Mouse (Mus musculus) MEL (cell line): ENCODE results near the gene Akr1c13. TPM values are rescaled to one million over a fixed set of nuclear protein-coding genes. Genes with fewer than 3 reads are reported as not detected.

Source experiments
- DNase-seq: peaks from one replicate; pipeline ENCODE4 v3.0.0; 2011; ENCODE audit warnings: low read depth, low spot score
- H3K27ac ChIP-seq: 2 replicates; pipeline ENCODE4 v1.5.1; 2012; ENCODE audit warnings: low read depth, mild to moderate bottlenecking, control low read depth, low read length, moderate library complexity; ENCODE audit not compliant: control insufficient read depth
- H3K27me3 ChIP-seq, 2 experiments: fragments of 150-350 bp in 1 of 2; sonication (generic) in 1 of 2; 2 replicates each; pipeline ENCODE4 v1.6.1; 2012; ENCODE audit warnings: low read length in 2 of 2, mild to moderate bottlenecking in 2 of 2, improper control_type of control experiment in 1 of 2, moderate library complexity in 1 of 2; ENCODE audit not compliant: insufficient read depth in 2 of 2, control insufficient read depth in 1 of 2
- H3K36me3 ChIP-seq, 2 experiments: 2 replicates each; pipeline ENCODE4 v1.6.1; 2012 to 2014; ENCODE audit warnings: low read length in 2 of 2, improper control_type of control experiment in 1 of 2, inconsistent platforms in 1 of 2, mild to moderate bottlenecking in 1 of 2; ENCODE audit not compliant: insufficient read depth in 2 of 2, control insufficient read depth in 1 of 2
- H3K4me1 ChIP-seq, 2 experiments: fragments of 150-350 bp in 1 of 2; sonication (generic) in 1 of 2; 2 replicates each; pipeline ENCODE4 v1.6.1; 2012; ENCODE audit warnings: low read length in 2 of 2, improper control_type of control experiment in 1 of 2, mild to moderate bottlenecking in 1 of 2; ENCODE audit not compliant: insufficient read depth in 2 of 2, control insufficient read depth in 1 of 2
- H3K4me3 ChIP-seq, 2 experiments: fragments of 150-350 bp in 1 of 2; sonication (generic) in 1 of 2; 2 replicates each; pipeline ENCODE4 v1.5.1; 2012; ENCODE audit warnings: low read depth in 2 of 2, low read length in 2 of 2, mild to moderate bottlenecking in 2 of 2, moderate library complexity in 2 of 2, control low read depth in 1 of 2, improper control_type of control experiment in 1 of 2; ENCODE audit not compliant: control insufficient read depth in 1 of 2, insufficient read depth in 1 of 2
- H3K79me2 ChIP-seq: 2 replicates; pipeline ENCODE4 v1.6.1; 2012; ENCODE audit warnings: mild to moderate bottlenecking, low read length, moderate library complexity; ENCODE audit not compliant: control insufficient read depth, poor library complexity, insufficient read depth
- H3K9ac ChIP-seq: 2 replicates; pipeline ENCODE4 v1.6.1; 2012; ENCODE audit warnings: low read depth, mild to moderate bottlenecking, control low read depth, low read length, moderate library complexity; ENCODE audit not compliant: control insufficient read depth, poor library complexity, severe bottlenecking
- H3K9me3 ChIP-seq: fragments of 150-350 bp; sonication (generic); replicated peaks from 2 replicates; pipeline ENCODE4 v1.6.1; 2012; ENCODE audit warnings: mild to moderate bottlenecking, low read length, improper control_type of control experiment, moderate library complexity; ENCODE audit not compliant: insufficient read depth
- CHD2 ChIP-seq: IDR thresholded peaks from 2 replicates; pipeline ENCODE4 v1.6.1; 2011; ENCODE audit warnings: low read length, improper control_type of control experiment
- E2F4 ChIP-seq: IDR thresholded peaks from 2 replicates; pipeline ENCODE4 v1.6.1; 2011; ENCODE audit warnings: low read depth, low read length, improper control_type of control experiment, borderline replicate concordance
- ELF1 ChIP-seq: IDR thresholded peaks from 2 replicates; pipeline ENCODE4 v1.6.1; 2014; ENCODE audit warnings: low read depth, mild to moderate bottlenecking, inconsistent platforms, low read length, improper control_type of control experiment, moderate library complexity
- GATA1 ChIP-seq: IDR thresholded peaks from 2 replicates; pipeline ENCODE4 v1.6.1; 2011; ENCODE audit warnings: low read depth, low read length, improper control_type of control experiment
- JUND ChIP-seq: IDR thresholded peaks from 2 replicates; pipeline ENCODE4 v1.6.1; 2011; ENCODE audit warnings: low read depth, mild to moderate bottlenecking, improper control_type of control experiment, low read length
- MAFK ChIP-seq: IDR thresholded peaks from 2 replicates; pipeline ENCODE4 v1.6.1; 2011; ENCODE audit warnings: low read depth, mild to moderate bottlenecking, low read length, improper control_type of control experiment, borderline replicate concordance
- MEF2A ChIP-seq: IDR thresholded peaks from 2 replicates; pipeline ENCODE4 v1.6.1; 2014; ENCODE audit warnings: low read depth, mild to moderate bottlenecking, inconsistent platforms, low read length, improper control_type of control experiment; ENCODE audit not compliant: poor library complexity, insufficient replicate concordance, severe bottlenecking; ENCODE audit errors: extremely low read depth
- MXI1 ChIP-seq: IDR thresholded peaks from 2 replicates; pipeline ENCODE4 v1.6.1; 2011; ENCODE audit warnings: mild to moderate bottlenecking, low read depth, low read length, improper control_type of control experiment
- MYB ChIP-seq: IDR thresholded peaks from 2 replicates; pipeline ENCODE4 v1.6.1; 2011; ENCODE audit warnings: mild to moderate bottlenecking, low read depth, low read length, improper control_type of control experiment
- MYC ChIP-seq: IDR thresholded peaks from 2 replicates; pipeline ENCODE4 v1.6.1; 2011; ENCODE audit warnings: low read depth, mild to moderate bottlenecking, low read length, improper control_type of control experiment, moderate library complexity
- NELFE ChIP-seq: IDR thresholded peaks from 2 replicates; pipeline ENCODE4 v1.6.1; 2011; ENCODE audit warnings: low read depth, low read length, improper control_type of control experiment
- POLR2A ChIP-seq, 2 experiments: IDR thresholded peaks; 2 replicates each; pipeline ENCODE4 v1.6.1; 2011 to 2012; ENCODE audit warnings: low read length in 2 of 2, mild to moderate bottlenecking in 2 of 2, control low read depth in 1 of 2, improper control_type of control experiment in 1 of 2, low read depth in 1 of 2, moderate library complexity in 1 of 2; ENCODE audit not compliant: control insufficient read depth in 1 of 2, insufficient read depth in 1 of 2, poor library complexity in 1 of 2
- RAD21 ChIP-seq: IDR thresholded peaks from 2 replicates; pipeline ENCODE4 v1.6.1; 2011; ENCODE audit warnings: mild to moderate bottlenecking, low read depth, low read length, improper control_type of control experiment
- SIN3A ChIP-seq: IDR thresholded peaks from 2 replicates; pipeline ENCODE4 v1.6.1; 2012; ENCODE audit warnings: low read length, improper control_type of control experiment, inconsistent platforms
- SMC3 ChIP-seq: IDR thresholded peaks from 2 replicates; pipeline ENCODE4 v1.6.1; 2011; ENCODE audit warnings: low read depth, low read length, improper control_type of control experiment
- TBP ChIP-seq: IDR thresholded peaks from 2 replicates; pipeline ENCODE4 v1.8.0; 2011; ENCODE audit warnings: low read depth, low read length, improper control_type of control experiment
- UBTF ChIP-seq: IDR thresholded peaks from 2 replicates; pipeline ENCODE4 v1.6.1; 2012; ENCODE audit warnings: low read depth, mild to moderate bottlenecking, inconsistent platforms, low read length, improper control_type of control experiment, moderate library complexity, borderline replicate concordance; ENCODE audit not compliant: insufficient read depth
- USF1 ChIP-seq: IDR thresholded peaks from 2 replicates; pipeline ENCODE4 v1.6.1; 2014; ENCODE audit warnings: low read depth, mild to moderate bottlenecking, inconsistent platforms, low read length, improper control_type of control experiment, moderate library complexity
- USF2 ChIP-seq, 2 experiments: IDR thresholded peaks; 2 replicates each; pipeline ENCODE4 v1.6.1; 2011 to 2012; ENCODE audit warnings: improper control_type of control experiment in 2 of 2, low read length in 2 of 2, borderline replicate concordance in 1 of 2, inconsistent platforms in 1 of 2, low read depth in 1 of 2, mild to moderate bottlenecking in 1 of 2; ENCODE audit not compliant: insufficient read depth in 1 of 2
- ZNF384 ChIP-seq: IDR thresholded peaks from 2 replicates; pipeline ENCODE4 v1.6.1; 2012; ENCODE audit warnings: low read depth, mild to moderate bottlenecking, inconsistent platforms, low read length, improper control_type of control experiment
- polyA plus RNA-seq, 2 experiments: library from polyadenylated mRNA; stranded (reverse) in 1 of 2; unstranded in 1 of 2; fragments of >175 nt in 1 of 2; fragments of >200 nt in 1 of 2; gene quantifications; 2 replicates each; pipeline versions ENCODE4 v1.2.1 to v1.2.4; 2012; ENCODE audit warnings: low replicate concordance in 2 of 2, low read depth in 1 of 2; ENCODE audit not compliant: insufficient read length in 2 of 2, insufficient read depth in 1 of 2, missing spikeins in 1 of 2
- total RNA-seq: library from RNA; depleted of rRNA; stranded (reverse); fragments of 300-350 nt; gene quantifications from 2 replicates; pipeline ENCODE4 v1.2.3, GENCODE M21; 2012

Akr1c13 gene
- total and polyA plus RNA-seq, 3 experiments = 5.5 to 13.0 TPM; not detected in 1

GRCm38 (mm10) chr13:4233536-4234172 lies 42.7 kb downstream of the Akr1c13 start:
- no peak for DNase-seq
- H3K9me3 ChIP-seq = no peaks in the 10 kb centered on the region
- H3K9ac ChIP-seq = no peak overlapping the region
- no peak for TF ChIP-seq SIN3A
- no peak for TF ChIP-seq ZNF384
- TF ChIP-seq POLR2A (IDR thresholded peaks at IDR 0.05; ENCODE audit: control insufficient read depth in 1 of 2, insufficient read depth in 1 of 2, low read depth in 1 of 2, low read length in 2 of 2, poor library complexity in 1 of 2) = no peak
- no peak for TF ChIP-seq CHD2
- no peak for TF ChIP-seq NELFE
- no peak for TF ChIP-seq USF2 (IDR thresholded peaks at IDR 0.05; ENCODE audit: borderline replicate concordance in 1 of 2, insufficient read depth in 1 of 2, low read depth in 1 of 2, low read length in 2 of 2)
- no peak for TF ChIP-seq JUND
- TF ChIP-seq UBTF = no peak
- TF ChIP-seq ELF1 = no peak
- no peak for TF ChIP-seq TBP
- H3K27ac ChIP-seq = no peak overlapping the region
- no peaks in the 10 kb centered on the region for H3K79me2 ChIP-seq
- H3K27me3 ChIP-seq = no peaks in the 10 kb centered on the region
- no peaks in the 10 kb centered on the region for H3K36me3 ChIP-seq
- no peak overlapping the region for H3K4me3 ChIP-seq
- H3K4me1 ChIP-seq = no peaks in the 10 kb centered on the region

- no peak for TF ChIP-seq RAD21
- no peak overlapping the region for H3K9ac ChIP-seq
- H3K79me2 ChIP-seq = no peaks in the 10 kb centered on the region
- no peaks in the 10 kb centered on the region for H3K9me3 ChIP-seq
- no peak overlapping the region for H3K27ac ChIP-seq
- DNase-seq = no peak
- no peaks in the 10 kb centered on the region for H3K36me3 ChIP-seq
- no peak overlapping the region for H3K4me3 ChIP-seq
- no peaks in the 10 kb centered on the region; a peak in 1 of 4 replicates for H3K27me3 ChIP-seq
- H3K4me1 ChIP-seq = no peaks in the 10 kb centered on the region
Measured at GRCm38 (mm10) chr13:4244861-4245559, 54.1 kb downstream of the Akr1c13 start.

GRCm38 (mm10) chr13:4249347-4249746 lies 58.4 kb downstream of the Akr1c13 start:
- Histone ChIP-seq H3K27ac (no peak overlapping the region), H3K9ac (no peak overlapping the region), H3K4me1 (no peaks in the 10 kb centered on the region), H3K79me2 (no peaks in the 10 kb centered on the region), H3K27me3 (no peaks in the 10 kb centered on the region; a peak in 1 of 4 replicates), H3K9me3 (no peaks in the 10 kb centered on the region), H3K36me3 (no peaks in the 10 kb centered on the region), H3K4me3 (no peak overlapping the region)
- TF ChIP-seq SMC3 (no peak), MAFK (no peak), MEF2A (no peak), MYB (no peak), USF1 (no peak), CHD2 (no peak), UBTF (no peak), GATA1 (no peak), E2F4 (no peak), MYC (no peak), MXI1 (no peak), USF2 (IDR thresholded peaks at IDR 0.05; ENCODE audit: borderline replicate concordance in 1 of 2, insufficient read depth in 1 of 2, low read depth in 1 of 2, low read length in 2 of 2) (no peak)
- DNase-seq = no peak
